Mouse (Mus musculus) lung, embryonic 16.5 days (tissue): ENCODE measurements around the gene Camk1d. TPM values are rescaled to one million over a fixed set of nuclear protein-coding genes. Genes with fewer than 3 reads are reported as not detected.

Experiments
- ATAC-seq: fragments of 200-750 bp; cut with Nextera tagmentation; 2 replicates; pipeline ENCODE4 v1.8.0; 2017; ENCODE audit warnings: low read depth, mild to moderate bottlenecking, moderate library complexity
- H3K27ac ChIP-seq: fragments of 300-500 bp; sonication (generic); 2 replicates; pipeline ENCODE4 v1.5.1; 2014; ENCODE audit warnings: mild to moderate bottlenecking, control low read depth, low read length
- H3K27me3 ChIP-seq: fragments of 300-500 bp; sonication (generic); 2 replicates; pipeline ENCODE4 v1.6.1; 2014; ENCODE audit warnings: low read depth, low read length, mixed read lengths; ENCODE audit not compliant: control insufficient read depth, insufficient read depth
- H3K36me3 ChIP-seq: fragments of 300-500 bp; sonication (generic); 2 replicates; pipeline ENCODE4 v1.6.1; 2014; ENCODE audit warnings: low read length; ENCODE audit not compliant: control insufficient read depth, insufficient read depth
- H3K4me1 ChIP-seq: fragments of 300-500 bp; sonication (generic); replicated peaks from 2 replicates; pipeline ENCODE4 v1.6.1; 2014; ENCODE audit warnings: low read length, mixed read lengths; ENCODE audit not compliant: control insufficient read depth, insufficient read depth
- H3K4me2 ChIP-seq: fragments of 300-500 bp; sonication (generic); 2 replicates; pipeline ENCODE4 v1.6.1; 2014; ENCODE audit warnings: low read depth, low read length, control low read depth
- H3K4me3 ChIP-seq: fragments of 300-500 bp; sonication (generic); 2 replicates; pipeline ENCODE4 v1.5.1; 2014; ENCODE audit warnings: mild to moderate bottlenecking, low read length, control low read depth
- H3K9ac ChIP-seq: fragments of 300-500 bp; sonication (generic); 2 replicates; pipeline ENCODE4 v1.6.1; 2014; ENCODE audit warnings: low read length, control low read depth
- H3K9me3 ChIP-seq: fragments of 300-500 bp; sonication (generic); 2 replicates; pipeline ENCODE4 v1.6.1; 2016; ENCODE audit warnings: low read length; ENCODE audit not compliant: control insufficient read depth
- WGBS: fragments of 180-500 bp; shearing (Covaris S2); extraction: QIAGEN DNeasy Blood & Tissue Kit; methylation state at CpG from one replicate; pipeline ENCODE4 v1.1.7; 2014; 5-methylcytosine and 5-hydroxymethylcytosine counted together
- polyA plus RNA-seq: library from polyadenylated mRNA; unstranded; fragments of >200 nt; fragmentation: Nextera tagmentation; extraction: Ambion mirVana; gene quantifications from 2 replicates; pipeline ENCODE4 v1.2.1, GENCODE M21; 2015

Camk1d gene
- polyA plus RNA-seq, 1 experiment from 2014 or later: 1.9 TPM

- H3K4me1 ChIP-seq: no peaks in the 10 kb centered on the region
- no peaks in the 10 kb centered on the region for H3K36me3 ChIP-seq
- no peak overlapping the region for H3K27ac ChIP-seq
- no peak overlapping the region for H3K4me3 ChIP-seq
- no peak for ATAC-seq
- no peaks in the 10 kb centered on the region for H3K9me3 ChIP-seq
- H3K27me3 ChIP-seq: no peaks in the 10 kb centered on the region
- 68% methylated on average over 5 of the region's 5 CpGs for WGBS
- no peak overlapping the region for H3K9ac ChIP-seq
- H3K4me2 ChIP-seq: no peak overlapping the region
Observed at GRCm38 (mm10) chr2:5294451-5294850, 419.9 kb downstream of the Camk1d start.

GRCm38 (mm10) chr2:5288593-5288992 is 425.7 kb downstream of the Camk1d start:
- Histone ChIP-seq H3K4me1 (peaks cover 3% of the 10 kb centered on the region; the same call in 1 of the 2 replicates), H3K9me3 (no peaks in the 10 kb centered on the region), H3K36me3 (no peaks in the 10 kb centered on the region), H3K4me3 (no peak overlapping the region), H3K9ac (no peak overlapping the region), H3K27ac (no peak overlapping the region), H3K4me2 (no peak overlapping the region), H3K27me3 (no peaks in the 10 kb centered on the region)
- WGBS: 42% methylated on average over 4 of the region's 4 CpGs
- ATAC-seq: no peak

GRCm38 (mm10) chr2:5287044-5287380 is 427.3 kb downstream of the Camk1d start:
- no peaks in the 10 kb centered on the region for H3K36me3 ChIP-seq
- H3K4me2 ChIP-seq: no peak overlapping the region
- H3K4me3 ChIP-seq: no peak overlapping the region
- H3K27me3 ChIP-seq: no peaks in the 10 kb centered on the region
- ATAC-seq: peak; percentile 17; the same call in 1 of the 2 replicates
- peak overlapping the region; percentile 16; the same call in 1 of the 2 replicates for H3K27ac ChIP-seq
- H3K9me3 ChIP-seq: no peaks in the 10 kb centered on the region
- no peak overlapping the region for H3K9ac ChIP-seq
- peaks cover 3% of the 10 kb centered on the region; the same call in 1 of the 2 replicates for H3K4me1 ChIP-seq
- WGBS: 71% methylated on average over 3 of the region's 3 CpGs

- no peak overlapping the region for H3K9ac ChIP-seq
- H3K4me1 ChIP-seq: peaks cover 3% of the 10 kb centered on the region; the same call in 1 of the 2 replicates
- no peak overlapping the region for H3K4me3 ChIP-seq
- H3K4me2 ChIP-seq: no peak overlapping the region
- no peaks in the 10 kb centered on the region for H3K9me3 ChIP-seq
- WGBS: 31% methylated on average over 5 of the region's 5 CpGs
- peak overlapping the region; percentile 3; the same call in 1 of the 2 replicates for H3K27ac ChIP-seq
- H3K27me3 ChIP-seq: no peaks in the 10 kb centered on the region
- ATAC-seq: peak; percentile 71; the same call in 1 of the 2 replicates
- H3K36me3 ChIP-seq: no peaks in the 10 kb centered on the region
Observed at GRCm38 (mm10) chr2:5286189-5287043, 427.9 kb downstream of the Camk1d start.

- H3K4me1 ChIP-seq: peaks cover 3% of the 10 kb centered on the region; the same call in 1 of the 2 replicates
- H3K9me3 ChIP-seq: no peaks in the 10 kb centered on the region
- H3K27ac ChIP-seq: no peak overlapping the region
- WGBS: 66% methylated on average over 5 of the region's 5 CpGs
- H3K9ac ChIP-seq: no peak overlapping the region
- no peaks in the 10 kb centered on the region for H3K27me3 ChIP-seq
- ATAC-seq: no peak
- no peak overlapping the region for H3K4me2 ChIP-seq
- no peaks in the 10 kb centered on the region for H3K36me3 ChIP-seq
- H3K4me3 ChIP-seq: no peak overlapping the region
Observed at GRCm38 (mm10) chr2:5284351-5284750, 430.0 kb downstream of the Camk1d start.

GRCm38 (mm10) chr2:5282623-5283022 is 431.7 kb downstream of the Camk1d start:
- no peaks in the 10 kb centered on the region for H3K27me3 ChIP-seq
- peaks cover 3% of the 10 kb centered on the region; the same call in 1 of the 2 replicates for H3K4me1 ChIP-seq
- ATAC-seq: no peak
- WGBS: 74% methylated on average over 4 of the region's 4 CpGs
- H3K9ac ChIP-seq: no peak overlapping the region
- H3K4me3 ChIP-seq: no peak overlapping the region
- no peaks in the 10 kb centered on the region for H3K9me3 ChIP-seq
- no peak overlapping the region for H3K27ac ChIP-seq
- no peaks in the 10 kb centered on the region for H3K36me3 ChIP-seq
- no peak overlapping the region for H3K4me2 ChIP-seq

- no peak overlapping the region for H3K9ac ChIP-seq
- H3K4me2 ChIP-seq: no peak overlapping the region
- 43% methylated on average over 2 of the region's 2 CpGs for WGBS
- H3K4me1 ChIP-seq: peaks cover 3% of the 10 kb centered on the region; the same call in 1 of the 2 replicates
- H3K27me3 ChIP-seq: no peaks in the 10 kb centered on the region
- no peaks in the 10 kb centered on the region for H3K9me3 ChIP-seq
- no peak for ATAC-seq
- H3K36me3 ChIP-seq: no peaks in the 10 kb centered on the region
- H3K27ac ChIP-seq: no peak overlapping the region
- no peak overlapping the region for H3K4me3 ChIP-seq
Observed at GRCm38 (mm10) chr2:5267980-5268379, 446.3 kb downstream of the Camk1d start.

- no peaks in the 10 kb centered on the region for H3K4me1 ChIP-seq
- 90% methylated on average over 2 of the region's 2 CpGs for WGBS
- no peaks in the 10 kb centered on the region for H3K9me3 ChIP-seq
- H3K27me3 ChIP-seq: no peaks in the 10 kb centered on the region
- H3K36me3 ChIP-seq: no peaks in the 10 kb centered on the region
- H3K9ac ChIP-seq: no peak overlapping the region
- H3K4me2 ChIP-seq: no peak overlapping the region
- no peak overlapping the region for H3K4me3 ChIP-seq
- no peak for ATAC-seq
- no peak overlapping the region for H3K27ac ChIP-seq
Observed at GRCm38 (mm10) chr2:5262279-5262678, 452.0 kb downstream of the Camk1d start.

- 83% methylated on average over 3 of the region's 3 CpGs for WGBS
- Histone ChIP-seq H3K4me2 (no peak overlapping the region), H3K4me3 (no peak overlapping the region), H3K9me3 (no peaks in the 10 kb centered on the region), H3K27ac (no peak overlapping the region), H3K4me1 (no peaks in the 10 kb centered on the region), H3K9ac (no peak overlapping the region), H3K27me3 (no peaks in the 10 kb centered on the region), H3K36me3 (no peaks in the 10 kb centered on the region)
- ATAC-seq: no peak
Observed at GRCm38 (mm10) chr2:5258250-5258649, 456.1 kb downstream of the Camk1d start.
